Mouse (Mus musculus) frontal cortex, postnatal 14 days (tissue): ENCODE measurements around the gene Senp6.
"Not testable (repeated sequence)": the region's sequence is repeated elsewhere in the genome, so short reads cannot be mapped to it uniquely, and the experiment has no call there.

ENCODE experiments used
- DNase-seq, 2 experiments: peaks; one replicate each; pipeline ENCODE4 v3.0.0; 2022; ENCODE audit warnings: low spot score in 2 of 2

Gene Senp6

GRCm38 (mm10) chr9:80066367-80067220 is at the start of gene Senp6:
TSS of gene Senp6 (plus strand) at chr9:80066903.
- peak; percentile 20 to 48 for DNase-seq

GRCm38 (mm10) chr9:80020429-80020828 is 46.3 kb upstream of the Senp6 start:
- no peak for DNase-seq

DNA sequence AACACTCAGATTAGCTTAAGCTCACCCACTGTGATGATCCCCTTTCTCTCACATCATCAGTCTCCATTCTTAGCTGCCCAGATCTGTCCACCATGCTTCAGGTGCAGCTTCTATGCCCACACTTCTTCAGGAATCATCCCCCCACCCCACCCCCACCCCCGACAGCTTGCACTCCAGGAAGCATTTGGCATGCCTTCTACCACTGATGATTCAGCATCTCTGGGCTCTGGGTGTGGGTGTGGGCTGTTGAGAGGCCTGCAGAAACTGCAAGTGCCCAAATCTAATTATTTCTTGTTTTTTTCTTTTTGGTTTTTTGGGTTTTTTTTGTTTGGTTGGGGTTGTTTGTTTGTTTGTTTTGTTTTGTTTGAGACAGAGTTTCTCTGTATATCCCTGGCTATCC is 45.1 kb upstream of the Senp6 start:
- DNase-seq: no peak

DNA sequence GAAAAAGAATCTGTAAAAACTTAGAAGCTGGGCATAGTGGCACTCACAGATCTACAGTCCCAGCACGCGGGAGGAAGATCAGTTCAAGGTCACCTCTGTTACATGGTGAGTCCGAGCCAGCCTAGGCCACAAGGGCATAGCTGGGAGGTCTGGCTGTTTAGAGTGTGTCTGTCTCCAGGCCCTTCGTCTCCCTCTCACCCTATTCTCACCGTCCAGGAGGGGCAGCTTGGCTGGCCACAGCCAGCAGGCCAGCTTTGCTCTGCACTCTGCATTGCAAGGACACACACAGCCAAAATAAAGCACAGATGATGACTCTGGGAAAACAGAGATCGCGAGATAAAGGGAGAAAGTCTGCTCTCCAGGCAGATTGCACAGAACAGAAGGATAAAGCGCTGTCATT is 43.9 kb upstream of the Senp6 start:
- no peak for DNase-seq

- DNase-seq: not testable (repeated sequence)
Observed at GRCm38 (mm10) chr9:80025347-80025746, 41.4 kb upstream of the Senp6 start.

DNA sequence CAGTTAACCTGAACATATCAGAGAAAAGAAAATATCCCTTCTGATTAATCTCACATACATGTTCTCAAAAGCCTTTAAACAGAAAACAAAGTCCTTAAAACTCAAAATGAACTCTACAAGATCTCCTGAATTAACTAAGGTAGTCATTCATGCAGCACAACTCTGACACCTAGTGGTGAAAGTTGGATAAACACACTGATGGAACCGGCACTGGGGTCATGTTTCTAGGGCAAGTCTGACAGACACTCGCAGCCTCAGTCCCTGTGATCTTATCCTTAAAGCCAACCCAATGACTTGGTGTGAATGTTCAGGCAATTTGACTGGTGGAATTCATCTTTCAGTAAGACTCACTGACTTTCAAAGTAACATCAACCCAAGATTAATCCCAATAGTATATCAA is 40.7 kb upstream of the Senp6 start:
- DNase-seq: peak in 1 of 2 experiments; percentile 50

- DNase-seq: no peak
Observed at GRCm38 (mm10) chr9:80026581-80027021, 40.1 kb upstream of the Senp6 start.

GRCm38 (mm10) chr9:80037262-80037996 is 29.3 kb upstream of the Senp6 start:
- no peak for DNase-seq

DNA sequence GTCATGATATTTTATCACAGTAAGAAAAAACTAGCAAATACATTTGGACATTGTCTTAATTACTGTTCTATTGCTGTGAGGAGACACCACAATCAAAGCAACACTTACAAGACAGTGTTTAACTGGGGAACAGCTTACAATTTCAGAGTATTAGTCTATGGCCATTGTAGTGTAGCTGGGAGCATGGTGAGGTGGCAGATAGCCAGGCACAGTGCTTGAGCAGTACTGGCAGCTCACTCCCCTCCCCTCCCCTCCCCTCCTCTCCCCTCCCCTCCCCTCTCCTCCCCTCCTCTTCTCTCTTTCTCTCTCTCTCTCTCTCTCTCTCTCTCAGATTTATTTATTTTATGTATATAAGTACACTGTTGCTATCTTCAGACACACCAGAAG is 28.7 kb upstream of the Senp6 start:
- no peak for DNase-seq

GRCm38 (mm10) chr9:80039296-80039815 is 27.3 kb upstream of the Senp6 start:
- DNase-seq: no peak

DNA sequence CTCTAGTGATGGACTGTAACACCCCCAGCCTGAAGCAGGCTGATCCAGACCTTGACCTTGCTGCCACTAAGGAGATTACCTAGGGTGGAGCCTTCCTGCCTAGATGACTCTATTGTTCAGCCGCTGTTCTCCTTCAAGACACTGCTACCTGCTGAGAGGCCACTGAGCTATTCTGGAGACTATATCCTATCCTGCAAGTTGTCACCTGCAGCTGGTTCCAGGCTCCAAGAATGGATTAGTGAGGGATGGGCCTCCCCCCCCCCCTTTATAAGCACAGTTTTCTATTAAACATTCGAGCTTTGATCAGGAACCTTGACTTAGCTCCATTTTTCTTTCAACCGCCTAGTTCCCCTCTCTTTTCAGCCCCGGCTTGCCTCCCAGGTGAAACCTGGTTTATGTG is 22.4 kb upstream of the Senp6 start:
- not testable (repeated sequence) for DNase-seq

GRCm38 (mm10) chr9:80049271-80049670 is 17.4 kb upstream of the Senp6 start:
- not testable (repeated sequence) for DNase-seq

- no peak for DNase-seq
Observed at GRCm38 (mm10) chr9:80052951-80053350, 13.8 kb upstream of the Senp6 start.

GRCm38 (mm10) chr9:80057690-80058089 is 9.0 kb upstream of the Senp6 start:
- DNase-seq: no peak

GRCm38 (mm10) chr9:80065495-80065894 is 1.2 kb upstream of the Senp6 start:
- not testable (repeated sequence) for DNase-seq

DNA sequence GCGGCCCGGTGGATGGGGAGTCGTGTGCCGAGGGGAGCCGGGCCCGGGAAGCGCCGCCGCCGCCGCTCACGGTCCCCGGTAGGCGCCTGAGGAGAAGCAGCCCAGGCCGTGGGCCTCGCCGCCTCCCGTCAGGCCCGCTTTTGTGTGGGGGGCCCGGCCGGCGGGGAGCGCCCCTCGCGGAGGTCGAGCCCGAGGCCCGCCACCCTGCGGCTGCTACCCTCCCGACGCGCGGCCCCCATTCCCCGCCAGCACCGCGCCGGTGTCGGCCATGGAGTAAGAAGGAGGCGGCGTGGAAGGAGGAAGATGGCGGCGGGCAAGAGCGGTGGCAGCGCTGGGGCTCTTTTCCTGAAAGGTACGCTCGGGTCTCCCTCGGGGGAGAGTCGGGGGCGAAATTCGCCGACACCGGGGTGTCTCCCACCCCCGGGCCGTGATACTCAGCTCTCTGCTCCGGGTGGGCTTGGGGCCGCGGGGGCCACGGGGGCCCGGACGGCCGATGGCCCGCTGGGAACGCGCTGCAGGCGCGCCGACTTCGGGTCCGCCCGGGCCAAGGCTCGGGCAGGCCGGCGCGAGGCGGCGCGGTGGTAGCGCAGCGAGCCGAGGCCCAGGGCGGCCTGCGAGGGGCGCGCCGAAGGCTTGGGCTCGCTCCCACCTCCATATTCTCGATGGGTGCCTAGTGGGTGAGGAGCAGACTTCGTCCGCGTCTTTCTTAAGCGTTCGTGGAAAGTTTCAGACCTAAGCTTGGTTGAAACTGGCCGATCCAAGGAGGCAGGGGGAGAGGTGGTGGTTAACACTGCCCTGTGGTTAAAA is 721 bp downstream of the Senp6 start:
- peak; percentile 48 to 66 for DNase-seq

GRCm38 (mm10) chr9:80068028-80068515 is 1.4 kb downstream of the Senp6 start:
- no peak for DNase-seq

- no peak for DNase-seq
Observed at GRCm38 (mm10) chr9:80068735-80069315, 2.1 kb downstream of the Senp6 start.

DNA sequence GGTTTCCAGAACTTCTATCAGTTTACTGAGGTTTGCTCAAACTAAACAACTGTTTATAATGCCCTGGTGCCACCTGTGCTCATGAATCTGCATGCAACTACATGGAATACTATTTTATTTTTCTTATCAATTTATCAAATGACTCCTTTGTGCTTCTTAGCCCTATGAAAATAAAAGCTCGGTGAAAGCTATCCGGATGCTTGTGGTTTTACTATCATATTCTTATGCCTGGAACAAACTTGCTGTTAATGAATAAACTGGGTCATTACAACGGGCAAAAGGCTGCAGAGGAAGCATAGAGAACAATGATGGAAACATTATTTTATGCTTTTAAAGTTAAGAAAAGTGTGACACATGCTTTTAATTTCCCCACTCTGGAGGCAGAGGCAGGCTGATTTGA is 3.3 kb downstream of the Senp6 start:
- DNase-seq: no peak

DNA sequence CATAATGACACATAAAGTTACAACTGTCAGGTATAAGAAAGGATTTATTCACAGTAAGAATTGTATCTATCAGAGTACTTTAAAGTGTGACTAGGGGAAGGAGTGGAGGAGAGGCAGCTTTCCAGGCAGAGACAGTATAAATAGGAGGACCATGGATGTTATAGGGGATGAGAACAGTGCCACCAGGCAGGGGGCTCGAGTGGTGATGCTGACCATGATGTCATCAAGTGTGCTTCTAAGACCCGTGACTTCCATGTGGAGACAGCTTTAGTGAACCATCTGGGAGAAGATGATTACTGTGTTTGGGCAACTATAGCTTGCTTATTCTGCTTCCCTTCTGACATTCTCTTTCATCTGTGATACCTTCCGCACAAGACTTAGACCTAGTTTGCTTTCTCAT is 4.9 kb downstream of the Senp6 start:
- DNase-seq: no peak

DNA sequence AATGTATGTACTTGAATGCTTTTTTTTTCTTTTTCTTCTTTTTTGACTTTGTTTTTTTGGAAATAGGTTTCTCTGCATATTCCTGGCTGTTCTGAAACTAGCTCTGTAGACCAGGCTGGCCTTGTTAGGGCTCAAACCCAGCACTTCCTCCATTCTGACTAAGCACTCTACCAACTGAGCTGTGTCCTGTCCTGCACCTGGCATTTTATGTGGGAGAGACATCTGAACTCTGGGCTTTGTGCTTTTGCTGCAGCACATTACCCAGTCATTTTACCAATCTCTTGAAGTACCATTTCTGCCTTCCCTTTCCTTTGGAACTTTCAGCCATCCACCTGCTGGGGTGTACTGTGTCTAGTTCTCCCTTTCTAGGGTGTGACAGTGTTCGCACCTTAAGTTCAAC is 7.4 kb downstream of the Senp6 start:
- DNase-seq: no peak
